Mouse (Mus musculus) frontal cortex, postnatal 36 days (tissue): ENCODE measurements around the gene Pde8b.
A peak's percentile ranks its signal among the peaks of the same experiment; 100 is the strongest.

Experiments used
- DNase-seq, 2 experiments: peaks; one replicate each; pipeline ENCODE4 v3.0.0; 2022; ENCODE audit warnings: low spot score in 2 of 2

The Pde8b gene

DNA sequence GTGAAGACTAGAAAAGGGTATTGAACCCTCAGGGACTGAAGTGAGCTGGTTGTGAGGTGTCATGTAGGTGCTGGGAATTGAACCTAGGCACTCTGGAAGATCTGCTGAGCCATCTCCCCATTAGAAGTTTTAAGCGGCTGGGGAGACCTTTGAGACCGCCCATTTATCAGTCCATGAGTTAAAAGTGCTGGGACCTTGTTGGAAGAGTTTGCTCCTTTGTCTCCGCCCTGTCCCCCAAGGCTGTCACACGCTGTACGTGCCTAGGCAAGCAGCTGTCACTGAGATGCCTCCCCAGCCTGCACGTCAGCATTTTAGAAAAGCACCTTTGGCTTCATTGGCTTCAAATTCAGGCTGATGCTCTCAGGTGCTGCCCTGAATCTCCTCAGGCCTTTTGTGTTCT lies 229.9 kb downstream of the Pde8b start:
- DNase-seq: no peak

DNA sequence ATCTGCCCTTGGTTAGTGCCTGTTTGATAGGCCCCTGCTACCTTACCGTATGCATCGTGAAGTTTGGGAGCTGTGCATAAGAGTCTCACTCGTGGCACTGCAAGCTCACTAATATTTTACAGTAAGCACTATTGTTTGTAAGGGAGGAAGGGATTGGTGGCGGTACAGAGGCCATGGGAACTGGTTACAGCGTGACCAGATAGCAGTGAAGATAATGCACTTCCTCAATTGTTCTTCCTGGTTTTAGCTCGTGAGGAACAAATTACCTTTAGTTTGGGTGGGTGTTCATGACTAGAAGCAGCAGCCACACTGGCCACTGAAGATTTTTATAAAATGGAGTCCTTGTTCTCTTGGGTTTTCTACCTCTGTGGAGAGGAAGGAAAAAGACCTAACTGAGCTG lies 230.8 kb downstream of the Pde8b start:
- no peak for DNase-seq

DNA sequence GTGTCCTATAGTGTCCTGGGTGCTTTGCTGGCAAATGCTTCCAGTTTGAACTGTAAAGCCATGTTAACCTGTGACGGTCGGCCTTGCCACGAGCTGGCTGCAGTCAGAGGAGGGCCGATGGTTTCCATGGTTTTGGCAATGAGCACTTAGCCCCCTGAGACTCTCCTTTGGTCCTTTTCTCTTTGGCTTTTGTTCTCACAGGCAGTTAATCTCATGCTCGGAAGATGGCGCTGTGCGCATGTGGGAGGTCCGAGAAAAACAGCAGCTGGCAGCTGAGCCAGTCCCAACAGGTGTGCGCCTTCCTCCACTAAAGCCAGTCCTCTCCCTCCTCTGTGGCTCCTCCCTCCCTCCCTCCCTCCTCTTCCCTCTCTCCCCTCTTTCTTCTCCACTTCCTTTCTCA lies 232.2 kb downstream of the Pde8b start:
- peak; percentile 71 to 81 for DNase-seq

DNA sequence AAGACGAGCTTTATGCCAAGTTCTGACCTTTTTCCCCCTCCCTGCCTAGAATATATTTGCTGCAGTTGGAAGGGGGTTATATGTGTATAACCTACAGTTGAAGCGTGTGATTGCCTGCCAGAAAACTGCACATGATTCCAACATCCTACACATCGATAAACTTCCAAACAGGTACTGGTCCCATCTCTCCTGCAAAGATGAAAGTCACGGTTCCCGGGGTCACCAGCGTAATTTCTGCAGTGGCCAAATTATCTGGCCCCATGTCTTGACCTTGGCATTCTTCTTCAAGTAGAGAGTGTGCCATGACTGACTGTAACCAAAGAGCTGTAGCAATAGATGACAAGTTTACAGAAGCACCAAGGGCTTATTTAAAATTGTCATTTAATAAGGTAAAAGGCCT lies 232.9 kb downstream of the Pde8b start:
- DNase-seq: no peak

DNA sequence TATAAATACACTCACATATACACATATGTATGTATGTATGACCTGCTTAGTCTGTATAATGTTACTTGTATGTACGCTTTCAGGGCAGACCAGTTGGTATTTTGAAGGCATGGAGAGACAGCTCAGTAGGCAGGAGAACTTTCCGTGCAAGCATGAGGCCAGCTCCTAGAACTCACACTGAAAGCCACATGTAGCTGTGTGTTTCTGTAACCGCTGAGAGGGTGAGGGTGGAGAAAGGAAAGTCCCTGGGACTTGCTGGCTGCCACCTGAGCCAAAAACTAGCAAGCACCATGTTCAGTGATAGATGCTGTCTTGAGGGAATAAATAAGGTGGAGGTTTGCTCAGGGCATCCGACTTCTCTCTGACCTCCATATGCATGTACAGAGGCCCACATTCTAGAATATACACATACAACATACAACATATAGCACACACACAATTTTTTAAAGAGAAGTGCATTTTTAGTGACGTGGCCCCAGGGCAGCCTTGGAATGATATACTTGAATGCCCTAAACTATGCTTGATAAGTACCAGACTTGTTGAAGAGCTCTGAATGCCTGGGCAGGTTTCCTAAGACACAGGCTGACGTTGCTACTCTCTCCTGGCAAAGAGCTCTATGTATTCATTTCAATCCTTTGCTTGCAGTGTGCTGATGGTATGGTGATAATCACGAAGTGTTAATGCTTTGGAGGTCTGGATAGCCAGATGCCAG lies 238.4 kb downstream of the Pde8b start:
- DNase-seq: no peak

DNA sequence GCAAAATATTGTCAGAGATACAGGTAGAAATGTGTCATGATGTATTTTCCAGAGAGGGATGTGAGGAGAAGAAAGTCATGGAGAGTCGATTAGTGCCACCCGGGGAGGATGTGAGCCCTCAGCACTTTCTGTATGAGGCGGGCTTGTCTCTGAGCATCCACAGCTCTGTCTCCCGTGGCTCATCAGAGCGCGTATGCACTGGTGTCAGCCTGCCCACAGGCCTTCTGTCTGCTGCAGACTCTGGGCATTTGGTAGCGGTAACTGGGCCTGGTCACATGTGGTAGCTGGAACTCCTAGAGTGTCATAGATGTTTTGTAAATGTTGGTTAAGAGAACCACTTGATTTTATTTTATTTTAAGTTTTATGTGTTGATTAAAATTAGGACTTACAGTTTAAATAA lies 240.9 kb downstream of the Pde8b start:
- DNase-seq: no peak

DNA sequence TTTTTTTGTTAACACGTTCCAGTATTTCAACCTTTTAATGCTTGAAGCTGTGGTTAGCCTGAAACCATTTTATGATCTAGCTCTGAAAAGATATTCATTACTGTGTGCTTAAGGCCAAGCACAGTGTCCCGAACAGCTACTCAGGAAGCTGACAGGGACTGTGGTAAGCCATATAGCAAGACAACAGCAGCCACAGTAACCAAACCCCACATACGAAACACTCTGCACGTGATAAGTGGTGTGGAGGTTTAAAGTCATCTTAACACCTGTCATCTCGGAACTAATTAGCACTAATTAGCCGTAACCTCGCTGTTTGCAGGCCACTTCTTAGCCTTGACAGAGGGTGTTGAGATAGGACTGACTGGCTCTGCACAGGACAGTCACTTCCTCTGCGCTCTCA lies 242.9 kb downstream of the Pde8b start:
- no peak for DNase-seq

DNA sequence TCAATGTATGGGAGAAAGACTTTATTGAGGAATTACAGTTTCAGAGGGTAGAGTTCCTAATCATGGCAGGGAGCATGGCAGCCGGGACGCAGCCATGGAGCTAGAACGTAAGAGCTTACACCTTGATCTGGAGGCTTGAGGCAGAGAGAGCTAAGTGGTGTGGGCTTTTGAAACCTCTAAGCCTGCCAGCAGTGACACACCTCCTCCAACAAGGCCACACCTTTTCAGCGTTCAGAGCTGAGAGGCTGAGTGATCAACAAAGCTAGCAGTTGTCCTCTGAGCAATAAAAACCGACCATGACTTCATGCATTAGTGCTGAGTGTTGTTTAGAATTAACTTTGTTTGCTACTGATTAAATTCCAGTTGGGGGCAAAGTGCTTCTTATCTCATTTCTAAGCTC lies 259.6 kb downstream of the Pde8b start:
- no peak for DNase-seq

DNA sequence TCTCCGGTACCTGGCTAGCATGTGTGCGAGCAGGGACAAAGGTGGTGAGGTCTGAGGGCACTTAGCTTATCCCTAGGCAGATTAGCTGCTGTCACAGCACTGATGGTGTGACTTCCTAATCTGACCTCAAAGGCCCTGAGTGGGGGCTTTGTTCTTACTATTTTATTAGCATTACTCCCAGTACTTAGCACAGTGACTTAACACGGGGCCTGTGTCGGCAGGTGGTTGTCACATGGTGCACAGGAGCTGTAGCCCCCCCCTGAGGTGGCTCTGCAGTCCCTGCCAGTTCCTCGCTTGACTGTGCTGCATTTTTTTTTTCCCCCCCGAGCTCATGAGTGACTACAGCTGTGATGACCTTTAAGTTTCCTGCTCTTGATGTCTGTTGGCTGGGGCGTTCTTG lies 271.1 kb downstream of the Pde8b start:
- DNase-seq: no peak

DNA sequence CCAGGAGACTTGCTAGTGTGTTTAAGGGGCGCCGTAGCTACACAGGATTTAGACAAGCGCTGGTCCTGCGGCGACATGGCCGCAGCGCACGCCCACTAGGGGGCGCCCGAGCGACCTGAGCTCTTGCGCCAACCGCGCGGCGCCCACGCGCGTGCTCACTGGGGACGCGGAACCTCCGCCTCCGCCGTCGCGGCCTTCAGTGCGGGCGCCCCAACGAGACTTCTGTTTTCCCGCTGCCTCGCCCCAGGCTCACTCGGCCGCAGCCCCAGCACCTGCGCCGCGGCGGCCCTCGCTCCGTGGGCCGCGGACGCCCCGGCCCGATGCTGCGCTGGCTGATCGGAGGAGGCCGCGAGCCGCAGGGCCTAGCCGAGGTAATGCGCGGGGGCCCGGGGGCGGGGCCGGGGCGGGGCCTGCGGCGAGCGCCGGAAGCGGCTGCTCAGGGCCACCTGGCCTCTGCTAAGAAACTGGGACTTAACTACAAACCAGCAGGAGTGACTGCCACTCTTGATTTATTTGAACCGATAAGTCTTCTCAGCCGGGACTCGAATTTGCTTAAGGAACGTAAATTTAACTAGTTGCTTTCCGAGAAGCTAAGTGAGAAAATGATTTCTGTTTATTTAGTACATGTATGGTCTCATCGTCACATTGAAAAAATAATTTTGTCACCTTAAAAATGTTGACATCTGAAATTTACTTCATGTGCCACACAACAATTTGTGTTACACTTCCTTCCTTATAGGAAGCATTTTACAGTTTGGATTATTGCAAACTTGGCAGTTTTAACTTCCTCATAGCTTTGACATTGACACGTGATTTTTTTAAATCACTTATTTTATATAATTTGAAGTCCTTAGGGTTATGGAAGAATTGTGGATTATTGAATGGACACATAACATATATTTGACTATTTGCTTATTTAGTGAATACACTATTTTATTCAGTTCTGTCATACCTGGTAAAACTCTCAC lies 273.6 kb downstream of the Pde8b start, which contains the start of gene Wdr41:
Gene Wdr41 (plus strand): TSS at position 126 of the 968 bp plus-strand sequence.
- DNase-seq: peak; percentile 88 to 94

DNA sequence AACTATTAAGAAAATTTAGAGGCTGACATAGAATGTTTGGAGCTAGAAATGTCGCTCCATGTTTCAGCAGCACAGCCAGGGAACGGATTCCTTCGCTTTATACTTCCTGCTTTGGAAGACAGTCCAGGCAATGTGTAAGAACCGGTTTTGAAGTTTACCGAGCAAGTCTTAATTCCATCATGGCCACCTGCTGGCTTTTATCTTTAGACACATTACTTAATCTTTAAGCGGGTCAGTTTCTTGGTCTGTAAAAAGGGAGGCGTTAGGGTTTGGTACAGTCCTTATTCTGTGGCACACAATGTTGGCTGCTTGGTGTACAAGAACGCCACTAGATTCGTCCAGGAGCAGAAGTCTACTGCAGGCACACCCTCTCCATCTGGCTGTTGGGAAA lies 274.3 kb downstream of the Pde8b start:
- DNase-seq: no peak
